Mouse (Mus musculus) erythroblast, embryonic 14.5 days (primary cell): Measurements from ENCODE around the gene Zfp667.

ENCODE experiments used
- GATA1 ChIP-seq: IDR thresholded peaks from 2 replicates; pipeline ENCODE4 v1.6.1; 2012; ENCODE audit warnings: low read length, inconsistent platforms, mixed read lengths
- TAL1 ChIP-seq: IDR thresholded peaks from 3 replicates; pipeline ENCODE4 v1.6.1; 2012; ENCODE audit warnings: low read length, inconsistent platforms, mixed read lengths

GRCm38 (mm10) chr7:6239787-6240186, 46.6 kb upstream of the Zfp667 start:
- TF ChIP-seq GATA1 (no peak), TAL1 (no peak)
